Mouse (Mus musculus): ENCODE data around the gene Negr1. TPM values are rescaled to one million over a fixed set of nuclear protein-coding genes. Genes with fewer than 3 reads are reported as not detected.

Gene Negr1
- total and polyA plus RNA-seq, 3 experiments, result not detected

DNA sequence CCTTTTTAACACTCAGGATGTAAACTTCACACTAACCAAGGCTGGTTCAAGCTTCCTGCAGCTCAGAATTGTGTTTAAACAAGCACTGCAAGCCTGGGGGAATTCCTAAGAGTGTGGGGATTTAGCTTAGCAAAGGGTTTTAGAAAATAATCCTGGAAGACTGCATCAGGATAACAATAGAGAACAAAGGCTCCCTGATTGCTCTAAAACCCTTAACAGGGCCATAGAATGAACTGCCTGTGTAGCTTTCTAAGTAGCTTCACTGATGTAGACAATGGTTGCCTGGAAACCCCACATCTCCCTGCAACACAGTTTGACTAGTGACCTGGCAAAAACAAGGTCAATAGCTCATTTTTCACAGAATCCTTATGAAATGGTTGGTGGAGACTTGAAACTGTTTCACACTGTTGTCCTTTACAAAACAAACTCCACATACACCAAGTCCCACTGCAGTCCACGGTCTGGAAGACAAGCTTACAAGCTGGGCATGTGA lies 759.5 kb downstream of the Negr1 start:
- no peaks in the 10 kb centered on the region for H3K9me3 ChIP-seq (replicated peaks; ENCODE audit: low read length)
- H3K79me2 ChIP-seq (replicated peaks; ENCODE audit: control insufficient read depth, extremely low read depth, insufficient read depth, poor library complexity, severe bottlenecking), result no peaks in the 10 kb centered on the region
- in situ Hi-C loops (cut with MboI; ENCODE audit: low pct_ligation_motif_present, low pct_unique_long_range_greater_than_20kb, low sequenced_read_pairs), result no loop called here
- H3K4me2 ChIP-seq (ENCODE audit: insufficient read depth, low read depth, poor library complexity, severe bottlenecking), result no peak overlapping the region
- H3K4me3 ChIP-seq (replicated peaks in 1 of 3; ENCODE audit: low read depth in 2 of 3, low read length in 2 of 3, poor library complexity in 1 of 3), result no peak overlapping the region
- TF ChIP-seq BHLHE40 (IDR thresholded peaks at IDR 0.05; ENCODE audit: low read depth, low read length), result no peak
- TF ChIP-seq JUND (conservative IDR thresholded peaks at IDR 0.05; ENCODE audit: low read depth, low read length), result no peak
- no peak for TF ChIP-seq SIN3A (IDR thresholded peaks at IDR 0.05; ENCODE audit: low read length)
- no peak for TF ChIP-seq PAX5 (IDR thresholded peaks at IDR 0.05; ENCODE audit: low read length)
- TF ChIP-seq RCOR1 (conservative IDR thresholded peaks at IDR 0.05; ENCODE audit: low read depth, low read length), result no peak
- TF ChIP-seq MAX (IDR thresholded peaks at IDR 0.05; ENCODE audit: low read length), result no peak
- TF ChIP-seq CHD2 (IDR thresholded peaks at IDR 0.05; ENCODE audit: low read length), result no peak
- TF ChIP-seq USF2 (conservative IDR thresholded peaks at IDR 0.05; ENCODE audit: low read depth, low read length), result no peak
- no peak for TF ChIP-seq ELF1 (IDR thresholded peaks at IDR 0.05; ENCODE audit: low read depth, low read length)
- TF ChIP-seq USF1 (IDR thresholded peaks at IDR 0.05; ENCODE audit: low read depth, low read length), result no peak
- DNase-seq (ENCODE audit: extremely low read depth), result no peak
- H3K36me3 ChIP-seq (replicated peaks in 1 of 2; ENCODE audit: control insufficient read depth in 1 of 2, insufficient read depth in 1 of 2, low read length in 1 of 2), result no peaks in the 10 kb centered on the region
- H3K27me3 ChIP-seq (replicated peaks), result no peaks in the 10 kb centered on the region
- H3K9ac ChIP-seq (ENCODE audit: insufficient read depth, low read depth), result no peak overlapping the region
- H3K27ac ChIP-seq (ENCODE audit: insufficient read depth, low read depth), result no peak overlapping the region
- dilution Hi-C loops (cut with MboI; ENCODE audit: extremely low pct_ligation_motif_present, extremely low pct_unique_long_range_greater_than_20kb, low sequenced_read_pairs), result no loop called here
- H3K4me1 ChIP-seq (ENCODE audit: control insufficient read depth in 1 of 2, insufficient read depth in 2 of 2), result no peaks in the 10 kb centered on the region

DNA sequence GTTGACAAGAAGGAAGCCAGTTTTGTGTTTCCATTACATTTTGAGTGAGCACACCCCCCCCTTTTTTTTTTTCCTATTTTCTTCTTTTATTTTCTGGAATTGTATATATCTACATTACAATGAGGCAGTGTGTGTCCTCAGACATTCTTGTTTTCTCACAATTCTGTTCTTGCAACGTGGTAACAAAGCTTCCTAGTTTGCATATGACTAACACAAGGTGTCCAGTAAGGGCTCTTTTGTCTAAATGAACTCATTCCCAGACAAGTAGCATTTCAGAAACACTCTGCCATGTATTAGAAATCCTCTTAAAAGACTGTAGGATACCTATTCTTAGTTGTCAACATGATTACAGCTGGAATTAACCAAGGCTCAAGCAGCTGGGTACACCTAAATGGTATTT lies 760.2 kb downstream of the Negr1 start:
- in situ Hi-C loops (cut with MboI; ENCODE audit: low pct_ligation_motif_present, low pct_unique_long_range_greater_than_20kb, low sequenced_read_pairs) (no loop called here), dilution Hi-C loops (cut with MboI; ENCODE audit: extremely low pct_ligation_motif_present, extremely low pct_unique_long_range_greater_than_20kb, low sequenced_read_pairs) (no loop called here)
- TF ChIP-seq MAZ (IDR thresholded peaks at IDR 0.05; ENCODE audit: low read depth, low read length) (no peak), ZC3H11A (IDR thresholded peaks at IDR 0.05; ENCODE audit: low read depth, low read length) (no peak), GABPA (IDR thresholded peaks at IDR 0.05; ENCODE audit: insufficient replicate concordance, low read depth, low read length) (no peak)
- Histone ChIP-seq H3K27me3 (replicated peaks) (no peaks in the 10 kb centered on the region), H3K36me3 (replicated peaks in 1 of 2; ENCODE audit: control insufficient read depth in 1 of 2, insufficient read depth in 1 of 2, low read length in 1 of 2) (no peaks in the 10 kb centered on the region), H3K79me2 (replicated peaks; ENCODE audit: control insufficient read depth, extremely low read depth, insufficient read depth, poor library complexity, severe bottlenecking) (no peaks in the 10 kb centered on the region), H3K9ac (ENCODE audit: insufficient read depth, low read depth) (no peak overlapping the region), H3K4me3 (replicated peaks in 1 of 3; ENCODE audit: low read depth in 2 of 3, low read length in 2 of 3, poor library complexity in 1 of 3) (no peak overlapping the region), H3K27ac (ENCODE audit: insufficient read depth, low read depth) (no peak overlapping the region), H3K4me2 (ENCODE audit: insufficient read depth, low read depth, poor library complexity, severe bottlenecking) (no peak overlapping the region), H3K4me1 (ENCODE audit: control insufficient read depth in 1 of 2, insufficient read depth in 2 of 2) (no peaks in the 10 kb centered on the region), H3K9me3 (replicated peaks; ENCODE audit: low read length) (no peaks in the 10 kb centered on the region)
- no peak for DNase-seq (ENCODE audit: extremely low read depth)

DNA sequence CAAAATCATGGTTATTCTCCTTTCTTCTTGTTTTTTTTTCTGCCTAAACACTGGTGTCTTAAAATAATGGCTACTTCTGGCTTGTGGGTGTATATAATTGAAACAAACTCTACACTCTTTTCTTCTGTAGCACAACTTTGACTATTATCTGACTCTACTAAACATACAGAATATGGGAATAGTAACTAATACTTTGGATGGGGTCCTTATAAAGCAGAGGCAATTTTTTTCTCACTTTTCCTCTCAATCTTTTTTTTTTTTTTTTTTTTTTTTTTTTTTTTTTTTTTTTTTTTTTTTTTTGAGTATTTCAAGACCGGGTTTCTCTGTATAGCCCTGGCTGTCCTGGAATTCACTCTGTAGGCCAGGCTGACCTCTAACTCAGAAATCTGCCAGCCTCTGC lies 772.6 kb downstream of the Negr1 start:
- dilution Hi-C loops (cut with MboI; ENCODE audit: extremely low pct_ligation_motif_present, extremely low pct_unique_long_range_greater_than_20kb, low sequenced_read_pairs), result no loop called here
- no peaks in the 10 kb centered on the region for H3K9me3 ChIP-seq (replicated peaks; ENCODE audit: low read length)
- in situ Hi-C loops (cut with MboI; ENCODE audit: low pct_ligation_motif_present, low pct_unique_long_range_greater_than_20kb, low sequenced_read_pairs), result no loop called here
- H3K27me3 ChIP-seq (replicated peaks), result peaks cover 2% of the 10 kb centered on the region
- H3K4me3 ChIP-seq (replicated peaks in 1 of 3; ENCODE audit: low read depth in 2 of 3, low read length in 2 of 3, poor library complexity in 1 of 3), result no peak overlapping the region
- no peaks in the 10 kb centered on the region for H3K79me2 ChIP-seq (replicated peaks; ENCODE audit: control insufficient read depth, extremely low read depth, insufficient read depth, poor library complexity, severe bottlenecking)
- no peak for DNase-seq (ENCODE audit: extremely low read depth)
- no peak overlapping the region for H3K27ac ChIP-seq (ENCODE audit: insufficient read depth, low read depth)
- no peaks in the 10 kb centered on the region for H3K36me3 ChIP-seq (replicated peaks in 1 of 2; ENCODE audit: control insufficient read depth in 1 of 2, insufficient read depth in 1 of 2, low read length in 1 of 2)
- no peak overlapping the region for H3K9ac ChIP-seq (ENCODE audit: insufficient read depth, low read depth)
- no peak for TF ChIP-seq BHLHE40 (IDR thresholded peaks at IDR 0.05; ENCODE audit: low read depth, low read length)
- TF ChIP-seq ZNF384 (IDR thresholded peaks at IDR 0.05; ENCODE audit: low read depth, low read length), result peak; percentile 69
- H3K4me1 ChIP-seq (ENCODE audit: control insufficient read depth in 1 of 2, insufficient read depth in 2 of 2), result no peaks in the 10 kb centered on the region
- no peak overlapping the region for H3K4me2 ChIP-seq (ENCODE audit: insufficient read depth, low read depth, poor library complexity, severe bottlenecking)
